In the genomic region with DNA sequence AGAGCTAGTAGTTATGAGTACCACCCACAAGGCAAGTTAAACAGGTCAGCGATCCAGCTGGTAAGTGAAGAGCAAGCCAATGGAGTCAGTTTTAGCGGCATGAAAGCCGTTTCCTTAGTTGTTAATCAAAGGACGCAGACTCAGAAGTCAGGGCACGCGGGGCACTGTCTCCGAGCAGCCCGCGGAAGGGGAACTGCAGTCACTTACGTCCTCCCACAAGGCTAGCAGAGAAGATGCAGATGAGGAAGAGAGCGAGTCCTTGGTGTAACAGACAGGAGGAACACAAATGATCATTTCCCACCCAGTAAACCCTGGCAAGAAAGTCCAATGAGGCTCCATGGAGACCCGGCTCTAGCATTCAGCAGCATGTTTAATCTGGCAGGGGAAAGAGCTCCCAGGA, we compare ENCODE assay signal across 24 mouse cellular contexts. TPM values are rescaled to one million over a fixed set of nuclear protein-coding genes. Genes with fewer than 3 reads are reported as not detected.
A peak's percentile ranks its signal among the peaks of the same experiment; 100 is the strongest.
DNase-seq lines count a peak whose midpoint lies in the region; ATAC-seq lines count a peak whose summit lies in the region.
"Had no signal": no experiment of that assay in that cellular context is flagged by ENCODE, and none has a peak within 500 bp of the region (broad histone marks: within the 10 kb centered on the region; RNA-seq: fewer than 3 reads in every experiment).

No protein-coding gene starts in this region.

- no peak overlapping the region for H3K4me2 ChIP-seq in hindbrain, embryonic 15.5 days
- H3K4me2 ChIP-seq in hindbrain, embryonic 11.5 days (replicated peaks; ENCODE audit: low read depth, low read length): no peak overlapping the region
- H3K4me2 ChIP-seq in forebrain, embryonic 12.5 days: no peak overlapping the region
- H3K4me2 ChIP-seq: embryonic facial prominence, embryonic 12.5 days; embryonic facial prominence, embryonic 15.5 days; forebrain, embryonic 15.5 days; heart, embryonic 11.5 days; hindbrain, embryonic 14.5 days had no signal

- no peak overlapping the region for H3K4me3 ChIP-seq in hindbrain, embryonic 15.5 days
- H3K4me3 ChIP-seq in hindbrain, embryonic 11.5 days (ENCODE audit: low read depth, low read length): no peak overlapping the region
- H3K4me3 ChIP-seq in forebrain, embryonic 12.5 days (replicated peaks): no peak overlapping the region
- H3K4me3 ChIP-seq: embryonic facial prominence, embryonic 12.5 days; embryonic facial prominence, embryonic 15.5 days; forebrain, embryonic 15.5 days; heart, adult 2 months; hindbrain, embryonic 10.5 days had no signal

- no peaks in the 10 kb centered on the region for H3K4me1 ChIP-seq in hindbrain, embryonic 15.5 days (replicated peaks)
- H3K4me1 ChIP-seq in hindbrain, embryonic 11.5 days (replicated peaks; ENCODE audit: control insufficient read depth, insufficient read depth, low read length): no peaks in the 10 kb centered on the region
- H3K4me1 ChIP-seq in forebrain, embryonic 12.5 days: no peaks in the 10 kb centered on the region
- H3K4me1 ChIP-seq: embryonic facial prominence, embryonic 12.5 days; embryonic facial prominence, embryonic 15.5 days; forebrain, embryonic 15.5 days; hindbrain, embryonic 10.5 days had no signal

- no peaks in the 10 kb centered on the region for H3K9me3 ChIP-seq in hindbrain, embryonic 15.5 days
- no peaks in the 10 kb centered on the region for H3K9me3 ChIP-seq in hindbrain, embryonic 11.5 days (ENCODE audit: control insufficient read depth, low read length)
- no peaks in the 10 kb centered on the region for H3K9me3 ChIP-seq in forebrain, embryonic 12.5 days
- H3K9me3 ChIP-seq: embryonic facial prominence, embryonic 12.5 days; embryonic facial prominence, embryonic 15.5 days; forebrain, embryonic 15.5 days; hindbrain, embryonic 10.5 days had no signal

- H3K27ac ChIP-seq in hindbrain, embryonic 15.5 days (replicated peaks): 0 out of 2 replicates have a peak overlapping the region, but pooled peaks have one; percentile 5
- H3K27ac ChIP-seq in hindbrain, embryonic 11.5 days (ENCODE audit: low read depth, low read length): no peak overlapping the region
- H3K27ac ChIP-seq in forebrain, embryonic 12.5 days: no peak overlapping the region
- H3K27ac ChIP-seq: embryonic facial prominence, embryonic 12.5 days; embryonic facial prominence, embryonic 15.5 days; forebrain, embryonic 15.5 days; heart, adult 2 months; hindbrain, embryonic 10.5 days; hindbrain, embryonic 14.5 days had no signal

- H3K27me3 ChIP-seq in hindbrain, embryonic 15.5 days: no peaks in the 10 kb centered on the region
- no peaks in the 10 kb centered on the region for H3K27me3 ChIP-seq in hindbrain, embryonic 11.5 days (ENCODE audit: control insufficient read depth, insufficient read depth, low read length)
- no peaks in the 10 kb centered on the region for H3K27me3 ChIP-seq in forebrain, embryonic 12.5 days
- H3K27me3 ChIP-seq: embryonic facial prominence, embryonic 12.5 days; embryonic facial prominence, embryonic 15.5 days; forebrain, embryonic 15.5 days; Patski had no signal

- no peak for DNase-seq in hindbrain, embryonic 11.5 days (ENCODE audit: low spot score)
- peak; percentile 37 for DNase-seq in thymus, postnatal 4 days
- no peak for DNase-seq in thymus, postnatal 10 days (ENCODE audit: low spot score in 2 of 2)
- no peak for DNase-seq in heart, adult 8-10 months (ENCODE audit: low spot score)
- DNase-seq: adrenal gland, adult 8-10 months; adrenal gland, postnatal 25 days; cerebellum, adult 18-20 months; cerebellum, adult 9-10 months; cerebellum, postnatal 14 days; gastrocnemius, postnatal 25 days; heart, adult 2 months had no signal

- peaks cover 93% of the 10 kb centered on the region for H3K36me3 ChIP-seq in hindbrain, embryonic 15.5 days
- peaks cover 9% of the 10 kb centered on the region for H3K36me3 ChIP-seq in hindbrain, embryonic 11.5 days (ENCODE audit: control insufficient read depth, insufficient read depth, low read length)
- peaks cover 96% of the 10 kb centered on the region for H3K36me3 ChIP-seq in forebrain, embryonic 12.5 days (replicated peaks)

- ATAC-seq in hindbrain, embryonic 15.5 days (ENCODE audit: low FRiP score, low read depth): no peak
- no peak for ATAC-seq in hindbrain, embryonic 11.5 days (ENCODE audit: low FRiP score)
- peak; percentile 89 for ATAC-seq in megakaryocyte, adult 5-6 weeks (ENCODE audit: poor library complexity, severe bottlenecking)
- ATAC-seq in forebrain, embryonic 12.5 days (ENCODE audit: low FRiP score): no peak
- ATAC-seq: forebrain, embryonic 15.5 days; Patski had no signal

- H3K9ac ChIP-seq in hindbrain, embryonic 15.5 days: no peak overlapping the region
- no peak overlapping the region for H3K9ac ChIP-seq in hindbrain, embryonic 11.5 days (ENCODE audit: low read depth, low read length)
- H3K9ac ChIP-seq in forebrain, embryonic 12.5 days: no peak overlapping the region
- H3K9ac ChIP-seq: embryonic facial prominence, embryonic 12.5 days; embryonic facial prominence, embryonic 15.5 days; forebrain, embryonic 15.5 days; hindbrain, embryonic 14.5 days had no signal

- WGBS in hindbrain, embryonic 15.5 days: 74% methylated on average over 12 of the region's 12 CpGs
- WGBS in hindbrain, embryonic 11.5 days: 89% methylated on average over 12 of the region's 12 CpGs
- 89% methylated on average over 12 of the region's 12 CpGs for WGBS in forebrain, embryonic 12.5 days

RNA-seq across cellular contexts. Expression of a gene that starts 38.4 kb away (rescaled TPM):
- 30.9 and 32.0 TPM in 2 replicates for polyA plus RNA-seq in hindbrain, embryonic 15.5 days (2015; fragmentation: Nextera tagmentation; extraction: Ambion mirVana)
- polyA plus RNA-seq in hindbrain, embryonic 11.5 days (2014; fragmentation: Nextera tagmentation; extraction: Ambion mirVana): 0.76 TPM in 1 of 2 replicates, not detected in the other
- 0.13 TPM in 1 of 2 replicates, not detected in the other for total RNA-seq in megakaryocyte, adult 5-6 weeks (2015)
- total RNA-seq in megakaryocyte, adult 5-6 weeks (2017): not detected in 2 replicates
- under 1 TPM in 1 of 4 experiments, not detected in 3; 0.41 TPM for total RNA-seq in heart, adult 8-10 months (2022)
- 0.63 and 0.95 TPM in 2 replicates for polyA plus RNA-seq in forebrain, embryonic 12.5 days (2016; fragmentation: Nextera tagmentation; extraction: Ambion mirVana)
- total RNA-seq: gastrocnemius, adult 8-10 months; gastrocnemius, postnatal 25 days; heart, adult 2 months; heart, postnatal 25 days had no signal
- polyA plus RNA-seq: forebrain, embryonic 11.5 days; heart, adult 2 months had no signal

Comparison
In these comparisons a context has a peak if more than half of its experiments do, and no peak if none do; other contexts are left out.
1. RNA of a gene that starts 38.4 kb away (polyA plus RNA-seq): 30.9 to 32.0 TPM in hindbrain, embryonic 15.5 days; 0.76 TPM in hindbrain, embryonic 11.5 days and 0.63 to 0.95 TPM in forebrain, embryonic 12.5 days; every median in the first group is over 10 times any median in the second.